Mouse (Mus musculus) liver, adult (tissue): ENCODE results near the gene BC034090.

ENCODE experiments used
- GATA4 ChIP-seq: IDR thresholded peaks from 2 replicates; pipeline ENCODE4 v1.6.1; 2014; ENCODE audit warnings: mild to moderate bottlenecking, low read length; ENCODE audit not compliant: insufficient replicate concordance

Gene BC034090

GRCm38 (mm10) chr1:155233378-155233777 lies 10.9 kb downstream of the BC034090 start:
- TF ChIP-seq GATA4, result no peak

DNA sequence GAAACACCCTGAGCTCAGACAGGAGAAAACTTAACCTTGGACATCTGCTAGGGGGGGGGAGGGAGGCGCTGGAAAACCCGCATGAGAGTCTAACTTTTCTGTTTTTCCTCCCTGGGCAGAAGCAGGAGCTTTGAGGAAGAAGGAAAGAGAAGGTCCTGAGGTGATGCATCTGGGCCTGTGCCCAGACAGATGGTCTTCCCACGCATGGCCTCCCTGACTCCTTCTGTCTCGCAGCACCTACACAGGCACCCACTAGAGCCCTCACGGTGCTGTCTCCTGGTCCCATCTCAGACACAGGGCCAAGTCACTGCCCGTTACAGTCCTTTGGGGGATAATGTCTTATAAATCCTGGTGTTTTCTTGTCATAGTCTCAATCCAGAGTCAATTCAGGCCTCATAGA lies 11.5 kb downstream of the BC034090 start:
- TF ChIP-seq GATA4, result no peak

DNA sequence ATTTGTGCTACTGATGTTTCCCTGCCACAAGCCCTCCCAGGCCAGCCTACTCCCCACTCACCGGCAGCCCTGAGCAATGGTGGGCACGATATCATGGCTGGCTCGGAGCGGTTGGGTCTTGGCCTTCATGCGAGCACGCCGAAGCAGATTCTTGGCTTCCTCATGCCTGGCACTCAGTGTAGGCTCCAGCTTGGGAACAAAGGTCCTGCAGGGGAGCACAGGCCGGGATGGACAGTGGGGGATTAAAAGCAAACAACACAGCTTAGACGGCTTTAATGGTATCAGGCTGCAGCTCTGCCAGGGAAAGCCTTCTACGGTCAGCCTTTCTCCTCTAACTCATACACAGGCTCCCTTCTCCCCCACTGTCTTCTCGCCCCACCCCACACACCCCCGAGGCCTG lies 11.9 kb downstream of the BC034090 start:
- no peak for TF ChIP-seq GATA4

- TF ChIP-seq GATA4, result no peak
These were observed 14.5 kb downstream of the BC034090 start for GRCm38 (mm10) chr1:155229464-155230411.

GRCm38 (mm10) chr1:155223849-155224554 lies 20.2 kb downstream of the BC034090 start:
- no peak for TF ChIP-seq GATA4

- TF ChIP-seq GATA4, result no peak
These were observed 21.2 kb downstream of the BC034090 start for GRCm38 (mm10) chr1:155223036-155223435.

- TF ChIP-seq GATA4, result no peak
These were observed 22.1 kb downstream of the BC034090 start for GRCm38 (mm10) chr1:155222101-155222669.

GRCm38 (mm10) chr1:155218924-155219323 lies 25.3 kb downstream of the BC034090 start:
- no peak for TF ChIP-seq GATA4

DNA sequence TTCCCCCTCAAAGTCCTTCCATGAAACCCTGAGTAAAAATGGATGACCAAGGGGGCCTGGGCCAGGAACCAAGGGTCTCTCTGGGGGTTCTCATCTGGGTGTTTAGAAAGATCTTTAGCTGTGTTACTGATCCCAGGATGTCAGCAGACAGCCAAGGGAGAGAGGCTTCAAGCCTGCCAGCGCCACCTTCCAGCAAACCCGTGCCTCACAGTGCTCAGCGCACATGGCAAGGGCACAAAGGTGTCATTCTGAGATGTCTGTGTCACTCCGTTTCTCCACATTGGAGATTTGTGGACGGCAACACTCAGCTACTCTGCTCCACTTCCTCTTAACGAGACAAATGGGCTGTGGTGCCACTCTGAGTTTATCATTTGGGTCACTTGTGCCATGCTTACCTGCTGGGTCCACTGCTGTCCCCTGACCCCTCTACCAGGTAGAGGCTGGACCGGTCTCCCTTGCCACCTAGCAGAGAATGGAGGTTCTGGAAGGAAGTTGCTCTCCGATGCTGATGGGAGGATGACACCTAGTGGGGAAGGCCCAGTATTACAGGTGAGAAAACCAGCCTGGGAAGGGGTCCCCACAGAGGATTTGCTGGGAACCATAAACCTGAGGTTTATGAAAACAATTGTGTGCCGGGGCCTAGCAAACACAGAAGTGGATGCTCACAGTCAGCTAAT lies 26.2 kb downstream of the BC034090 start:
- TF ChIP-seq GATA4, result no peak

DNA sequence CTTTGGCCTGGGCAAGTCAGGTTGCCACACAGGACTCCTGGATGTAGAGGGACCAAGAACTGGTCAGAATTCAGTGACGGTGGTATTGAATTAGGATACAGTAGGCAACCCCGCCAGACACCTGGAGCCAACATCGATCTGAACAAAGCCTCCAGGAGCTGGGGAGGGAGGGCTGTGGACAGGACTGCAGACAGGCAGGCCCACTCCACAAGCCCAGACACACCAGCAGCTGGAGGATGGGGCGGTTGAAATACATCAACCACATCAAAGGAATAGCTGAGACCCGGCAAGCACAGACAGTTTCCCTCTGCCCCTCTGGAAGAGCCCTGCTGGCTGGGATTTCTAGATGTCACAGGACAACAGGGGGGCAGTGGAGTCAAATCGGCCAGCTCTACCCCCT lies 27.4 kb downstream of the BC034090 start:
- TF ChIP-seq GATA4, result no peak

GRCm38 (mm10) chr1:155216313-155216712 lies 27.9 kb downstream of the BC034090 start:
- no peak for TF ChIP-seq GATA4

GRCm38 (mm10) chr1:155215066-155215764 lies 29.0 kb downstream of the BC034090 start:
- TF ChIP-seq GATA4, result no peak

DNA sequence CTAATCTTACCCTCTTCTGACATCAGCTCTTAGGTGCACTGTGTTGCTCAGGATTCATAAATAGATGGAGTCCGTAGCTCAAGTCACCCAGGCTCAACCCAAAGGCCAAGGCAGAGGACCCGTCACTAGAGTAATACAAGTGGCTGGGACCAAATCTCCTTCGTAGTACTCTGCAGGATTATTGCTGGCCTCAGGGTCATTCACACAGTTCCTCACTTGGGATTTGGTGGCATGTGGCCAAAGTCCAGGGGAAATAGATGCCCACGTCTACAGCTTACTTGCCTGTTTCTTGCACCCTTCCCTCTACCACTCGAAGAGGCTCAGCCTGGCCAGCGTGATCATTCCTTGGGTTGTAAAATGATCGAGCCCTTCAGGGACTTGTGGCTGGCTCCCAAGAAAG lies 30.3 kb downstream of the BC034090 start:
- no peak for TF ChIP-seq GATA4

DNA sequence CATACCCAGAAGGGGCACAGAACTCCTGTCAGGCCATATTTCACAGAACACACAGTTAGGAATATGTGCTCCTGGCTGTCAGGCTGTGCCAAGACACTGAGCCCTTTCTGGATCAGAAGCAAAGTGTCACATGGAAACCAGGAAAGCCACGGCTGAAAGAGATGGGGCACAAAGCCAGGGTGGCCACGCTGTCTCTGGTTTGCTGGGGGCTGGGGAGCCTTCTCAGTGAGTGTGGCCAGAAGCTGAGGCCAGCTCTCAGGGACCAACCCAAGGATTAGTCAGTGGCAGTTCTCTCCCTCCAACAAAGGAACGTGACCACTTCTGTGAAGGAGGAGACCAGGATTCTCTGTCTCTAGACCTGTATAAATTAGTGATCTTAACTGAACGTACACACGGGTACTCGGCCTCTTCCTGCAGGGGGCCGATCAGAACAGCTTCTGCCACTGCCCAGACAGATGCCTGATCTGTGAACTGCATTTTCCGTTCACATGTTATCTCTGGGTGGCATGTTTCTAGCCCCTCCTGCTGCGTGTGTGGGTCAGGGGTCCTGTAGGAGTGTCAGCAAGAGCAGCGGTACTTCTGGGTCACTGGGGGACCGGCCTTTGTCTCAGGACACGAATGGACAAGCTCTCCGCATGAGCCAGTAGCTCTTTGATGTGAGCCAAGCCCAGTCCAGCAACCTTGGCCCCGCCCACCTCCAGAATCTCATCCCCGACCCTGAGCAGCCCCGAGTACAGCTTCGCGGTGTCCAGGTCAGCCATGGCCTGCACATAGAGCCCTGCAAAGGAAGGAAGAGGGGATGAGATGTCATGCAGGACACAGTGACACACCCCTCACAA lies 31.1 kb downstream of the BC034090 start:
- no peak for TF ChIP-seq GATA4
